Mouse (Mus musculus) liver, embryonic 16.5 days (tissue): ENCODE data around the gene Qser1. TPM values are rescaled to one million over a fixed set of nuclear protein-coding genes. Genes with fewer than 3 reads are reported as not detected.
"Not testable (repeated sequence)": the region's sequence is repeated elsewhere in the genome, so short reads cannot be mapped to it uniquely, and the experiment has no call there.

Source experiments
- ATAC-seq: fragments of 200-750 bp; cut with Nextera tagmentation; 2 replicates; pipeline ENCODE4 v1.8.0; 2017; ENCODE audit warnings: low read depth, mild to moderate bottlenecking, moderate number of reproducible peaks, moderate library complexity
- H3K27ac ChIP-seq: fragments of 300-500 bp; sonication (generic); 2 replicates; pipeline ENCODE4 v1.5.1; 2014; ENCODE audit warnings: mild to moderate bottlenecking, low read length
- H3K27me3 ChIP-seq: fragments of 300-500 bp; sonication (generic); 2 replicates; pipeline ENCODE4 v1.6.1; 2014; ENCODE audit warnings: low read depth, low read length, mixed read lengths; ENCODE audit not compliant: control insufficient read depth, insufficient read depth
- H3K36me3 ChIP-seq: fragments of 300-500 bp; sonication (generic); 2 replicates; pipeline ENCODE4 v1.6.1; 2014; ENCODE audit warnings: mild to moderate bottlenecking; ENCODE audit not compliant: control insufficient read depth, insufficient read depth
- H3K4me1 ChIP-seq: fragments of 300-500 bp; sonication (generic); 2 replicates; pipeline ENCODE4 v1.6.1; 2014; ENCODE audit warnings: low read depth, low read length, mixed read lengths; ENCODE audit not compliant: control insufficient read depth
- H3K4me2 ChIP-seq: fragments of 300-500 bp; sonication (generic); 2 replicates; pipeline ENCODE4 v1.6.1; 2014; ENCODE audit warnings: low read depth, low read length, mixed read lengths
- H3K4me3 ChIP-seq: fragments of 300-500 bp; sonication (generic); 2 replicates; pipeline ENCODE4 v1.5.1; 2014; ENCODE audit warnings: low read depth, mild to moderate bottlenecking, low read length
- H3K9ac ChIP-seq: fragments of 300-500 bp; sonication (generic); 2 replicates; pipeline ENCODE4 v1.6.1; 2014; ENCODE audit warnings: low read depth, low read length
- H3K9me3 ChIP-seq: fragments of 300-500 bp; sonication (generic); replicated peaks from 2 replicates; pipeline ENCODE4 v1.6.1; 2016; ENCODE audit warnings: low read length; ENCODE audit not compliant: control insufficient read depth
- WGBS: fragments of 180-500 bp; shearing (Covaris S2); extraction: QIAGEN DNeasy Blood & Tissue Kit; methylation state at CpG from one replicate; pipeline ENCODE4 v1.1.7; 2014; ENCODE audit not compliant: insufficient replicate concordance; 5-methylcytosine and 5-hydroxymethylcytosine counted together
- polyA plus RNA-seq: library from polyadenylated mRNA; unstranded; fragments of >200 nt; fragmentation: Nextera tagmentation; extraction: Ambion mirVana; gene quantifications from 2 replicates; pipeline ENCODE4 v1.2.1, GENCODE M21; 2015

Gene Qser1
- polyA plus RNA-seq: 1.6 and 1.7 TPM in 2 replicates

DNA sequence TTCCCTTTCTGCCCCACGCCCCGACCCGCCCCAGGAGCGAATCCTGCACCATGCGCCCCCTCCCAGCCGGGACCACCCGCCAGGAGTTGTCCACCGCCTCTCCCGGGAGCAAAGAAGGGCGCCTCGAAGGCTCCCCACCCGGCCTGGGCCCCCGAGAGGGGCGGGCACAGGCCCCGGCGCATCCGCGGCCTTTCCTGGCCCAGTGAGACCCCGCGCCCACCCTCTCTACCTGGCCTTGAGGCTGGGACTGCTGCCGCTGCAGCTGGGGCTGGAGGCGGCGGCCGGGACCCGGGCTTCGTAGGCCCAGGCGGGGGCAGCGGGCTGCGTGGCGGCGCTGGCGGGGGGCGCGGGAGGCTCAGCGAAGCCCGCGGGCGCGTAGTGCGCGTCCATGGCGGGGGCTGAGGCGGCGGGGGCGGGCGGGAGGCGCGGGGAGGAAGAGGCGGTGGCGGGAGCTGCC lies at the start of gene Qser1:
TSS of gene Qser1 (minus strand) at position 390 of the 457 bp plus-strand sequence.
- Histone ChIP-seq H3K9ac (peak within 1 kb of the TSS; percentile 87), H3K4me3 (peak within 1 kb of the TSS; percentile 86), H3K4me2 (peak within 1 kb of the TSS; percentile 97), H3K27me3 (no peaks in the 10 kb centered on the region), H3K36me3 (no peaks in the 10 kb centered on the region), H3K9me3 (no peaks in the 10 kb centered on the region), H3K27ac (peak within 1 kb of the TSS; percentile 89), H3K4me1 (peaks cover 18% of the 10 kb centered on the region)
- no peak for ATAC-seq
- WGBS: under 1% methylated on average over 34 of the region's 50 CpGs

DNA sequence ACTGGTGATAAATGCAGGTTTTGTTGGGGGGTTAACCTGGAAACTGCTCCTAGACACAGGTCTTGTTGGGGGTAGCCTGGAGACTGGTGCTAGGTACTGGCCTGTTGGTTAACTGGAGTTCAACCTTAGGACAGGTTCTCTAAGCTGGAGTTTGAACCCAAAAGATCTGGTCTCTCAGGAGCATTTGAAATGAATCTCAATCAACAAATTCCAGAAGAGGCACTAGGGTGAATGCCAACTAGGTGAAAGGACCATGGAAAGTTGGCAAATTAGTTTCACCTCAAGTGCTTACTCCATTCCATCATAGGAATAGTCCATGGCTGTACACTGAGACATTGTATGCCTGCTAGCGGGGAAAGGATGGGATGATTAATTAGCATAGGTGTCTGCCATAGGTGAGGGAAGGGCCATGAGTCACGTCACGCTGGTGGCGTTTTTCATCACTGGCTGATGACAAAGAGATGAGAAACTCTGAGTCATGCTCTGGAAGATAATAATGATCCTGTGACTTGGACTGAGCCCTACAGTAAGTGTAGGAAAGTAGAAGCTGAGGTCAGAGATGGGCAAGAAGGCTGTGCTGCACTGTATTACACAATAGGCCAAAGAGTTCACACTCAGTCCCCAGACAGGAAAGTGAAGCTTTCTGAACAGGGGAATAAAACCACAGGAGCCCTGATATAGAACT lies 47.8 kb upstream of the Qser1 start:
- Histone ChIP-seq H3K27ac (no peak overlapping the region), H3K4me2 (no peak overlapping the region), H3K4me1 (no peaks in the 10 kb centered on the region), H3K9ac (no peak overlapping the region), H3K36me3 (no peaks in the 10 kb centered on the region), H3K27me3 (no peaks in the 10 kb centered on the region), H3K4me3 (no peak overlapping the region), H3K9me3 (no peaks in the 10 kb centered on the region)
- 50% methylated on average over 4 of the region's 4 CpGs for WGBS
- ATAC-seq: no peak

DNA sequence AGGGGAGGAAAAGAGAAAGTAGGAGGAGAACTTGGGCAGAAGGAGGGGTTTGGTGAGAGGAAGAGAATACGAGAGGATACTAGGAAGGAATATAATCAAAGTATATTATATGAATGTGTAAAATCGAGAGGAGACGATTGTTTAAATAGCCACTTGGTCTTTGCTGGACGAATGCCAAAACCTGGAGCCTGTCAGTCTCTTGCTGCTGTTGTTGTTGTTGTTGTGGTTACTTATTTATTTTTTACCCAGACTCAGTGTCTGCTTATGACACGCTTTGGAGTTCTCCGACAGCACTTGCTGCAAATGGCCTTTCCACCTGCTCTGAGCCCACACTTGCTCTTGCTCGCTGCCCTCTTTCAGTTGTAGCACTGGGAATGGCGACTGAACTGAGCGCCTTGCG lies 43.9 kb upstream of the Qser1 start:
- 71% methylated on average over 10 of the region's 10 CpGs for WGBS
- H3K9me3 ChIP-seq: no peaks in the 10 kb centered on the region
- H3K36me3 ChIP-seq: no peaks in the 10 kb centered on the region

DNA sequence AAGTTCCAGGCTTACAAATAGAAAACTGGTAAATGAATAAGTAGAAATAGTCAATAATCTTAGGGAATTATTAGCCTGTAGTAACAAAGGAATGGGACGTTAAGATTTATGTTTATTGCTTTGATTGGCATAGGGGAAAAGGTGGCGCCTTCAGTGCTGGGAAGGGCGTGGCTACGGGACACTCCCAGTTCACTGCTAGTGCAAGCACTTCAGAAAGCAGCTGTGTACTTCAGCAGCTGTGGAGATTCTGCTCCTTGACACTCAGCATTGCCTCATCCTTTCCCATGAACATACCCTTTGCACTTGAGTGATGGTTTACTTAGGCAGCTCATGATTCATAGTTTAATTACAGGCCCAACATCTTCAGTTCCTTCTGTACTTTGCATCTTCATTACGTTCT lies 42.5 kb upstream of the Qser1 start:
- H3K4me2 ChIP-seq: no peak overlapping the region
- 50% methylated on average over 5 of the region's 5 CpGs for whole genome bisulfite sequencing
- no peak overlapping the region for H3K9ac ChIP-seq
- no peaks in the 10 kb centered on the region for H3K36me3 ChIP-seq
- H3K4me3 ChIP-seq: no peak overlapping the region
- H3K9me3 ChIP-seq: no peaks in the 10 kb centered on the region
- no peak overlapping the region for H3K27ac ChIP-seq
- no peaks in the 10 kb centered on the region for H3K4me1 ChIP-seq
- no peaks in the 10 kb centered on the region for H3K27me3 ChIP-seq
- no peak for ATAC-seq

More for the DNA sequence above, 43.9 kb upstream of the Qser1 start:
- no peaks in the 10 kb centered on the region for H3K4me1 ChIP-seq
- no peak overlapping the region for H3K4me2 ChIP-seq
- no peak overlapping the region for H3K9ac ChIP-seq
- no peaks in the 10 kb centered on the region for H3K27me3 ChIP-seq
- no peak overlapping the region for H3K4me3 ChIP-seq
- H3K27ac ChIP-seq: no peak overlapping the region
- no peak for ATAC-seq

DNA sequence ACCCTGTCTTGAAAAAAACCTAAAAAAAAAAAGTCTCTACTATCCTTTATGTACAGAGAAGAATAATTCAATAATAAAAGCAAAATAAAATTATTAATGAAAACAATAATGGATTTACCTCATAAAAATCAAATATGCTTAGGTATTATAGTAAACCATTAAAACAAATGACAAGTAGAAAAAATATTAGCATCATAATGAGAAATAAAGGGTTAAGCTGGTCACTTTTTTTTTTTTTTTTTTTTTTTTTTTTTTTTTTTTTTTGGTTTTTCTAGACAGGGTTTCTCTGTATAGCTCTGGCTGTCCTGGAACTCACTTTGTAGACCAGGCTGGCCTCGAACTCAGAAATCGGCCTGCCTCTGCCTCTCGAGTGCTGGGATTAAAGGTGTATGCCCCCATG lies 41.5 kb upstream of the Qser1 start:
- H3K9me3 ChIP-seq, H3K27ac ChIP-seq, H3K27me3 ChIP-seq, H3K9ac ChIP-seq, H3K4me2 ChIP-seq, H3K4me3 ChIP-seq, ATAC-seq, H3K36me3 ChIP-seq, H3K4me1 ChIP-seq: not testable (repeated sequence)
- 79% methylated on average over 3 of the region's 3 CpGs for WGBS

DNA sequence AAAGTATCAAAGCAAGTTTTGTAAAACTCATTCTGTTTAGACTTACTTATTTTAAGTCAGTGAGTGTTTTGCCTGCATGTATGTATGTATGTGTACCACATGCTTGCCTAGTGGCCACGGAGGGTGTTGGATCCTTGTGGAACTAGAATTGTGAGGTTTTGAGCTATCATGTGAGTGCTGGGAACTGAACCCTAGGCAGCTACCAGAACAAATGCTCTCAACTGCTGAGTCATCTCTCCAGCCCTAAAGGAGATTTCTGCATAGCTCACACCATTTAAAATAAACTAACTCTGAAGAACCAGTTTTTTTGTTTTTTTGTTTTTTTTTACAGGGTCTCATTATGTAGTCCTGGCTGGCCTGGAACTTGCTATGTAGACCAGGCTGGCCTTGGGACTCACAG lies 39.7 kb upstream of the Qser1 start:
- ATAC-seq: no peak

DNA sequence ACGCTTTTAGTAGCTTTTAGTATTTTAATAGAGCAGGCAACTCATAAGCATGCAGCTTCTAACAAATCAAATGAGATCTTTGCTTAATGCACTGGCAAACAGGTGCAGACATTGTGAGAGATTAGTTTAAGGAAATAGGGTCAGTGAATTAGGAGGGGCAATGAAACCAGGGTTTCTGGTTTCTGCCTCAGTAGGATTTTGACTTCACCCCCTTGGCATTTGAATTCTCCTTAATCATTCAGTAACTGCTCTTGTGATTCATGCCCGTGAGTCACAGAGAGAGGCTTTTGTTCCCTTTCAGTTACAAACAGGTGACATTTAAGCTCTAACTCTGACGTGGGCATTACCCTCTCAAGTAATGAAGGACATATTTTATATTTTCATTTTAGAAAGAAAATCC lies 39.2 kb upstream of the Qser1 start:
- peaks cover 4% of the 10 kb centered on the region for H3K27me3 ChIP-seq
- H3K27ac ChIP-seq: no peak overlapping the region
- no peak overlapping the region for H3K4me2 ChIP-seq
- no peaks in the 10 kb centered on the region for H3K9me3 ChIP-seq
- ATAC-seq: no peak
- no peak overlapping the region for H3K9ac ChIP-seq
- no peaks in the 10 kb centered on the region for H3K4me1 ChIP-seq
- 48% methylated on average over 3 of the region's 3 CpGs for WGBS
- no peak overlapping the region for H3K4me3 ChIP-seq
- H3K36me3 ChIP-seq: no peaks in the 10 kb centered on the region

More for the DNA sequence above, 39.7 kb upstream of the Qser1 start:
- Histone ChIP-seq H3K9me3 (no peaks in the 10 kb centered on the region), H3K4me1 (no peaks in the 10 kb centered on the region), H3K36me3 (no peaks in the 10 kb centered on the region), H3K27ac (no peak overlapping the region), H3K27me3 (no peaks in the 10 kb centered on the region), H3K9ac (no peak overlapping the region), H3K4me2 (no peak overlapping the region), H3K4me3 (no peak overlapping the region)
- 40% methylated on average over 1 of the region's 1 CpGs for WGBS

- H3K4me1 ChIP-seq: no peaks in the 10 kb centered on the region
- peaks cover 6% of the 10 kb centered on the region for H3K27me3 ChIP-seq
- H3K36me3 ChIP-seq: no peaks in the 10 kb centered on the region
- WGBS: 55% methylated on average over 1 of the region's 1 CpGs
- H3K9me3 ChIP-seq: no peaks in the 10 kb centered on the region
- H3K9ac ChIP-seq: no peak overlapping the region
- no peak overlapping the region for H3K4me3 ChIP-seq
- H3K4me2 ChIP-seq: no peak overlapping the region
- no peak for ATAC-seq
- H3K27ac ChIP-seq: no peak overlapping the region
These were observed 38.3 kb upstream of the Qser1 start for GRCm38 (mm10) chr2:104854836-104855235.

- no peak for ATAC-seq
- no peak overlapping the region for H3K4me3 ChIP-seq
- no peaks in the 10 kb centered on the region; the same call in 1 of the 2 replicates for H3K4me1 ChIP-seq
- 77% methylated on average over 7 of the region's 7 CpGs for WGBS
- H3K27ac ChIP-seq: no peak overlapping the region
- H3K36me3 ChIP-seq: no peaks in the 10 kb centered on the region
- H3K4me2 ChIP-seq: no peak overlapping the region
- peaks cover 11% of the 10 kb centered on the region for H3K27me3 ChIP-seq
- H3K9me3 ChIP-seq: no peaks in the 10 kb centered on the region
- H3K9ac ChIP-seq: no peak overlapping the region
These were observed 36.0 kb upstream of the Qser1 start for GRCm38 (mm10) chr2:104852546-104852945.
